Mouse (Mus musculus) stomach, embryonic 14.5 days (tissue): Measurements from ENCODE around the gene Sh3glb1. TPM values are rescaled to one million over a fixed set of nuclear protein-coding genes. Genes with fewer than 3 reads are reported as not detected.
"Not testable (repeated sequence)": the region's sequence is repeated elsewhere in the genome, so short reads cannot be mapped to it uniquely, and the experiment has no call there.

Experiments used
- ATAC-seq: fragments of 200-750 bp; cut with Nextera tagmentation; 2 replicates; pipeline ENCODE4 v1.8.0; 2017; ENCODE audit warnings: low read depth, moderate TSS enrichment; ENCODE audit not compliant: insufficient number of reproducible peaks, insufficient read depth, low FRiP score
- H3K27ac ChIP-seq: fragments of 300-500 bp; sonication (generic); 2 replicates; pipeline ENCODE4 v1.5.1; 2014; ENCODE audit warnings: mild to moderate bottlenecking, low read length, moderate library complexity, mixed read lengths
- H3K27me3 ChIP-seq: fragments of 300-500 bp; sonication (generic); 2 replicates; pipeline ENCODE4 v1.6.1; 2014; ENCODE audit warnings: low read length, control low read depth, mixed read lengths; ENCODE audit not compliant: control insufficient read depth, insufficient read depth
- H3K36me3 ChIP-seq: fragments of 300-500 bp; sonication (generic); 2 replicates; pipeline ENCODE4 v1.6.1; 2014; ENCODE audit warnings: mild to moderate bottlenecking, control low read depth, low read length, moderate library complexity, mixed read lengths; ENCODE audit not compliant: control insufficient read depth, insufficient read depth
- H3K4me1 ChIP-seq: fragments of 300-500 bp; sonication (generic); 2 replicates; pipeline ENCODE4 v1.6.1; 2014; ENCODE audit warnings: low read length, control low read depth, mixed read lengths; ENCODE audit not compliant: control insufficient read depth, insufficient read depth
- H3K4me2 ChIP-seq: fragments of 300-500 bp; sonication (generic); replicated peaks from 2 replicates; pipeline ENCODE4 v1.6.1; 2014; ENCODE audit warnings: low read depth, low read length, control low read depth
- H3K4me3 ChIP-seq: fragments of 300-500 bp; sonication (generic); 2 replicates; pipeline ENCODE4 v1.5.1; 2014; ENCODE audit warnings: low read depth, low read length, control low read depth
- H3K9ac ChIP-seq: fragments of 300-500 bp; sonication (generic); replicated peaks from 2 replicates; pipeline ENCODE4 v1.6.1; 2014; ENCODE audit warnings: low read depth, mild to moderate bottlenecking, control low read depth, low read length, moderate library complexity, mixed read lengths
- H3K9me3 ChIP-seq: fragments of 300-500 bp; sonication (generic); 2 replicates; pipeline ENCODE4 v1.6.1; 2016; ENCODE audit warnings: low read depth, low read length, control low read depth; ENCODE audit not compliant: control insufficient read depth
- WGBS: fragments of 180-500 bp; shearing (Covaris S2); extraction: QIAGEN DNeasy Blood & Tissue Kit; methylation state at CpG from one replicate; pipeline ENCODE4 v1.1.7; 2014; 5-methylcytosine and 5-hydroxymethylcytosine counted together
- polyA plus RNA-seq: library from polyadenylated mRNA; unstranded; fragments of >200 nt; fragmentation: Nextera tagmentation; extraction: Ambion mirVana; gene quantifications from 2 replicates; pipeline ENCODE4 v1.2.1, GENCODE M21; 2014

Sh3glb1 gene
- polyA plus RNA-seq, 1 experiment from 2014 or later: 93.8 TPM

- not testable (repeated sequence) for ATAC-seq, H3K4me1 ChIP-seq, H3K9me3 ChIP-seq, H3K27me3 ChIP-seq, H3K27ac ChIP-seq, H3K36me3 ChIP-seq, H3K4me2 ChIP-seq, H3K4me3 ChIP-seq, H3K9ac ChIP-seq
- 61% methylated on average over 18 of the region's 21 CpGs for WGBS
Measured at GRCm38 (mm10) chr3:144749062-144749963, 29.2 kb upstream of the Sh3glb1 start.

GRCm38 (mm10) chr3:144747706-144748105, 27.6 kb upstream of the Sh3glb1 start:
- H3K4me2 ChIP-seq, ATAC-seq, H3K9ac ChIP-seq, H3K9me3 ChIP-seq, H3K4me1 ChIP-seq, H3K36me3 ChIP-seq, H3K27me3 ChIP-seq, H3K27ac ChIP-seq, H3K4me3 ChIP-seq: not testable (repeated sequence)
- 36% methylated on average over 3 of the region's 3 CpGs for WGBS

GRCm38 (mm10) chr3:144738396-144738795, 18.3 kb upstream of the Sh3glb1 start:
- H3K36me3 ChIP-seq, ATAC-seq: not testable (repeated sequence)

GRCm38 (mm10) chr3:144736831-144737230, 16.7 kb upstream of the Sh3glb1 start:
- Histone ChIP-seq H3K4me3 (no peak overlapping the region), H3K4me1 (no peaks in the 10 kb centered on the region), H3K27me3 (no peaks in the 10 kb centered on the region), H3K36me3 (no peaks in the 10 kb centered on the region), H3K9ac (no peak overlapping the region), H3K4me2 (no peak overlapping the region), H3K27ac (no peak overlapping the region), H3K9me3 (no peaks in the 10 kb centered on the region)
- 26% methylated on average over 9 of the region's 9 CpGs for whole genome bisulfite sequencing
- no peak for ATAC-seq

More at GRCm38 (mm10) chr3:144738396-144738795, 18.3 kb upstream of the Sh3glb1 start:
- H3K27me3 ChIP-seq, H3K4me1 ChIP-seq, H3K9me3 ChIP-seq, H3K4me3 ChIP-seq, H3K9ac ChIP-seq, H3K27ac ChIP-seq, H3K4me2 ChIP-seq: not testable (repeated sequence)
- 75% methylated on average over 24 of the region's 24 CpGs for WGBS

DNA sequence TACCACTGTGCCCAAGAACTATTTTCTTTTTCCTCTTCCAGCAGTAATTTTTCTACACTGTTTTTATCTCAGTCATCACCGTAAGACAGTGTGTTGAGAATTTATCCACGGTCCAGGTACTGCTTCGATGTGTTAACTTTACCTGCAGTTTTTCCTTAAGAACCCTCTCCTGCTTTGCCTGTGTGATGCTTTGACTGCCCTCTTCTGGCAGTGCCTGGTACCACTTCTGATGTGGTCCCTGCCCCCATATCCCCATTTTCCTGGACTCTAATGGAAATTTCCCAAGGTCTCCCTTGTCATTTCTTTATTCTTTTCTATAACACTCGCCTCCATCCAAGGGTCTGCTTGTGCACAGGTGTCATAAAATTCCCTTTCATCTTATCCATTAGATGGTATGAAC, 3.3 kb upstream of the Sh3glb1 start:
- Histone ChIP-seq H3K27me3 (no peaks in the 10 kb centered on the region), H3K4me2 (no peak overlapping the region), H3K4me1 (peaks cover 4% of the 10 kb centered on the region; the same call in 1 of the 2 replicates), H3K36me3 (no peaks in the 10 kb centered on the region), H3K9ac (no peak overlapping the region), H3K9me3 (no peaks in the 10 kb centered on the region), H3K27ac (no peak overlapping the region), H3K4me3 (no peak overlapping the region)
- no peak for ATAC-seq
- WGBS: 41% methylated on average over 4 of the region's 4 CpGs

GRCm38 (mm10) chr3:144722566-144722965, 2.4 kb upstream of the Sh3glb1 start:
- H3K27me3 ChIP-seq, H3K27ac ChIP-seq, ATAC-seq, H3K36me3 ChIP-seq, H3K9ac ChIP-seq, H3K4me2 ChIP-seq, H3K9me3 ChIP-seq, H3K4me3 ChIP-seq: not testable (repeated sequence)
- 75% methylated on average over 3 of the region's 3 CpGs for WGBS
- peaks cover 12% of the 10 kb centered on the region for H3K4me1 ChIP-seq

GRCm38 (mm10) chr3:144721860-144722256, 1.7 kb upstream of the Sh3glb1 start:
- H3K27ac ChIP-seq: no peak overlapping the region
- peaks cover 14% of the 10 kb centered on the region for H3K4me1 ChIP-seq
- 83% methylated on average over 9 of the region's 9 CpGs for WGBS
- H3K4me3 ChIP-seq: no peak overlapping the region
- H3K4me2 ChIP-seq: no peak overlapping the region
- H3K27me3 ChIP-seq: no peaks in the 10 kb centered on the region
- ATAC-seq: no peak
- H3K9ac ChIP-seq: no peak overlapping the region
- no peaks in the 10 kb centered on the region for H3K36me3 ChIP-seq
- no peaks in the 10 kb centered on the region for H3K9me3 ChIP-seq

GRCm38 (mm10) chr3:144721077-144721859, 1.1 kb upstream of the Sh3glb1 start:
- H3K9ac ChIP-seq: no peak overlapping the region
- 79% methylated on average over 10 of the region's 10 CpGs for WGBS

More at GRCm38 (mm10) chr3:144721077-144721859, 1.1 kb upstream of the Sh3glb1 start:
- Histone ChIP-seq H3K36me3 (no peaks in the 10 kb centered on the region), H3K27ac (no peak overlapping the region), H3K4me2 (peak overlapping the region; percentile 30), H3K4me3 (peak overlapping the region; percentile 65; the same call in 1 of the 2 replicates), H3K27me3 (no peaks in the 10 kb centered on the region), H3K9me3 (no peaks in the 10 kb centered on the region), H3K4me1 (peaks cover 17% of the 10 kb centered on the region)
- ATAC-seq: no peak
